In the genomic region with DNA sequence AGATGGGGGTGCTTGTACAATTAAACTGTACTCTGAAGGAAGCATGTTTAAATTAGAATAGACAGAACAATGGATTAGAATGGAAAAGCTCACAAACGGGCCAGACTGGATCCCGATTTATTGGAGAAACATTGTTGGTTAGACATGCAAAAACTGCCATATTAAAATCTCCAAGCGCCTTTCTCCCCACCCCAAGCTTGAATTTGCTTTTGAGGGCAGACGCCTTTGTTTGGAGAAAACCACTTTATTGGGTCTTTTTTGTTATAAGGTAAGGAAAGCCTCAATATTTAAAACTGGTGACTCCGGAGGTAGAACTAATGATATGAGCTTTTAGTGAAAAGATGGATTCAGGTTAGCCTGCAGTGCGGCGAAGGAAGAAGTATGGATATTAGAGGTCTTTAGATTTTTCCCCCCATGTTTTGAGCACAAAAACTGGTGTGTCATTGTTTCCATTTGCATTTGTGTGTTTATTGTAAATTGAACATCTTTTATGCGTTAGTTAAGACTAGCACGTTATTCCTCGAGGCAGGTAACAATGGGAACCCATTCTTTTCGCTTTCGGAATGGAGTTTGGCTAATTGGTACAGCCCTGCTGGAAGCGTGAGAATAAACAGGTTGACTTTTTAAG, we compare ENCODE assay signal across 8 mouse cellular contexts. TPM values are rescaled to one million over a fixed set of nuclear protein-coding genes. Genes with fewer than 3 reads are reported as not detected.
DNase-seq lines count a peak whose midpoint lies in the region; ATAC-seq lines count a peak whose summit lies in the region.

No protein-coding gene starts in this region.

- no peak for DNase-seq in heart, postnatal 4 days
- peak; percentile 2 for DNase-seq in 3134 (ENCODE audit: extremely low read depth, insufficient read length, low spot score)
- no peak for DNase-seq in spleen, postnatal 36 days (ENCODE audit: low spot score in 2 of 2)
- DNase-seq in urinary bladder, adult 18-20 months (ENCODE audit: low spot score in 2 of 2) = no peak

- H3K27me3 ChIP-seq in heart, embryonic 11.5 days (ENCODE audit: control insufficient read depth, insufficient read depth, low read length) = no peaks in the 10 kb centered on the region
- no peaks in the 10 kb centered on the region for H3K27me3 ChIP-seq in intestine, embryonic 15.5 days (replicated peaks)
- no peaks in the 10 kb centered on the region for H3K27me3 ChIP-seq in neural tube, embryonic 14.5 days (ENCODE audit: control insufficient read depth, insufficient read depth, low read length)

- H3K4me1 ChIP-seq in heart, embryonic 11.5 days (ENCODE audit: control insufficient read depth, insufficient read depth, low read length) = no peaks in the 10 kb centered on the region
- peaks cover 2% of the 10 kb centered on the region for H3K4me1 ChIP-seq in brown adipose tissue, adult 24 weeks (ENCODE audit: control insufficient read depth, insufficient read depth, insufficient read length, low read length)
- H3K4me1 ChIP-seq in intestine, embryonic 15.5 days (replicated peaks) = no peaks in the 10 kb centered on the region
- no peaks in the 10 kb centered on the region for H3K4me1 ChIP-seq in neural tube, embryonic 14.5 days (ENCODE audit: control insufficient read depth, insufficient read depth, low read length)

- 22% methylated on average over 13 of the region's 13 CpGs for WGBS in heart, embryonic 11.5 days (ENCODE audit: insufficient replicate concordance)
- WGBS in intestine, embryonic 15.5 days = 24% methylated on average over 13 of the region's 13 CpGs
- 22% methylated on average over 13 of the region's 13 CpGs for WGBS in neural tube, embryonic 14.5 days

- no peaks in the 10 kb centered on the region for H3K9me3 ChIP-seq in heart, embryonic 11.5 days (replicated peaks; ENCODE audit: control insufficient read depth, low read length)
- no peaks in the 10 kb centered on the region for H3K9me3 ChIP-seq in intestine, embryonic 15.5 days
- no peaks in the 10 kb centered on the region for H3K9me3 ChIP-seq in neural tube, embryonic 14.5 days (ENCODE audit: control insufficient read depth, low read length)

- H3K9ac ChIP-seq in heart, embryonic 11.5 days (ENCODE audit: low read depth, low read length) = peak overlapping the region; percentile 73
- peak overlapping the region; percentile 37 for H3K9ac ChIP-seq in intestine, embryonic 15.5 days
- H3K9ac ChIP-seq in neural tube, embryonic 14.5 days (replicated peaks; ENCODE audit: low read depth, low read length) = peak overlapping the region; percentile 61

- peak overlapping the region; percentile 61 for H3K4me3 ChIP-seq in heart, embryonic 11.5 days (ENCODE audit: low read depth, low read length)
- peak overlapping the region; percentile 79 for H3K4me3 ChIP-seq in brown adipose tissue, adult 24 weeks (ENCODE audit: insufficient read depth, low read depth, low read length)
- H3K4me3 ChIP-seq in intestine, embryonic 15.5 days (replicated peaks) = peak overlapping the region; percentile 34
- H3K4me3 ChIP-seq in neural tube, embryonic 14.5 days (ENCODE audit: low read depth, low read length) = peak overlapping the region; percentile 39

- H3K27ac ChIP-seq in heart, embryonic 11.5 days (ENCODE audit: low read depth, low read length) = peak overlapping the region; percentile 88
- H3K27ac ChIP-seq in brown adipose tissue, adult 24 weeks (replicated peaks; ENCODE audit: low read depth, low read length) = peak overlapping the region; percentile 89
- H3K27ac ChIP-seq in intestine, embryonic 15.5 days = peak overlapping the region; percentile 80
- H3K27ac ChIP-seq in neural tube, embryonic 14.5 days (ENCODE audit: low read depth, low read length) = peak overlapping the region; percentile 83

- H3K36me3 ChIP-seq in heart, embryonic 11.5 days (ENCODE audit: control insufficient read depth, insufficient read depth, low read length) = no peaks in the 10 kb centered on the region
- H3K36me3 ChIP-seq in intestine, embryonic 15.5 days = no peaks in the 10 kb centered on the region
- H3K36me3 ChIP-seq in neural tube, embryonic 14.5 days (ENCODE audit: control insufficient read depth, insufficient read depth, low read length) = no peaks in the 10 kb centered on the region

- peak overlapping the region; percentile 62 for H3K4me2 ChIP-seq in heart, embryonic 11.5 days
- H3K4me2 ChIP-seq in intestine, embryonic 15.5 days (replicated peaks) = peak overlapping the region; percentile 52
- peak overlapping the region; percentile 52 for H3K4me2 ChIP-seq in neural tube, embryonic 14.5 days (ENCODE audit: low read depth, low read length)

- ATAC-seq in heart, embryonic 11.5 days (replicated peaks; ENCODE audit: insufficient number of reproducible peaks, low FRiP score, low TSS enrichment) = no peak
- no peak for ATAC-seq in intestine, embryonic 15.5 days
- ATAC-seq in neural tube, embryonic 14.5 days (ENCODE audit: low read depth) = no peak

RNA-seq across cellular contexts. Expression of gene Huwe1, which starts 1.8 kb away (rescaled TPM):
- polyA plus RNA-seq in heart, embryonic 11.5 days (2014; fragmentation: Nextera tagmentation; extraction: Ambion mirVana) = 39.2 and 63.8 TPM in 2 replicates
- total RNA-seq in heart, postnatal 4 days (2021) = 100 to 1,000 TPM; 180 to 187 TPM
- 33.4 and 44.0 TPM in 2 replicates for polyA plus RNA-seq in brown adipose tissue, adult 24 weeks (2012; ENCODE audit: insufficient read depth, insufficient read length, missing spikeins)
- 40.5 and 43.8 TPM in 2 replicates for polyA plus RNA-seq in intestine, embryonic 15.5 days (2015; fragmentation: Nextera tagmentation; extraction: Ambion mirVana)
- 64.5 and 97.1 TPM in 2 replicates for polyA plus RNA-seq in neural tube, embryonic 14.5 days (2014; fragmentation: Nextera tagmentation; extraction: Ambion mirVana)
